Mouse (Mus musculus) heart, postnatal 0 days (tissue): Measurements from ENCODE around the gene Cilp.

Experiments used
- CTCF ChIP-seq: IDR thresholded peaks from 2 replicates; pipeline ENCODE4 v1.5.1; 2016; ENCODE audit warnings: antibody characterized with exemption, control low read depth, low read depth
- EP300 ChIP-seq: IDR thresholded peaks from 2 replicates; pipeline ENCODE4 v1.6.1; 2016; ENCODE audit warnings: antibody characterized with exemption, low read depth

GRCm38 (mm10) chr9:65302327-65302983, 37.5 kb downstream of the Cilp start:
- TF ChIP-seq CTCF (no peak), EP300 (no peak)
